Mouse (Mus musculus): ENCODE measurements around the gene Itgbl1. TPM values are rescaled to one million over a fixed set of nuclear protein-coding genes. Genes with fewer than 3 reads are reported as not detected.

Gene Itgbl1
- polyA plus RNA-seq, 1 experiment from 2014 or later: 0.15 TPM

- Histone ChIP-seq H3K27ac (ENCODE audit: low read length) (no peak overlapping the region), H3K36me3 (ENCODE audit: insufficient read depth, low read length) (no peaks in the 10 kb centered on the region), H3K9me3 (ENCODE audit: low read length) (no peaks in the 10 kb centered on the region), H3K9ac (replicated peaks; ENCODE audit: low read length) (no peak overlapping the region), H3K27me3 (ENCODE audit: insufficient read depth, low read length) (no peaks in the 10 kb centered on the region), H3K4me3 (ENCODE audit: low read length) (no peak overlapping the region), H3K4me1 (ENCODE audit: insufficient read depth, low read length) (no peaks in the 10 kb centered on the region), H3K4me2 (replicated peaks; ENCODE audit: low read depth, low read length) (no peak overlapping the region)
- WGBS: 89% methylated on average over 1 of the region's 1 CpGs
- no peak for ATAC-seq (ENCODE audit: low FRiP score, low TSS enrichment)
Measured at GRCm38 (mm10) chr14:123927903-123928302, 268.1 kb downstream of the Itgbl1 start.

DNA sequence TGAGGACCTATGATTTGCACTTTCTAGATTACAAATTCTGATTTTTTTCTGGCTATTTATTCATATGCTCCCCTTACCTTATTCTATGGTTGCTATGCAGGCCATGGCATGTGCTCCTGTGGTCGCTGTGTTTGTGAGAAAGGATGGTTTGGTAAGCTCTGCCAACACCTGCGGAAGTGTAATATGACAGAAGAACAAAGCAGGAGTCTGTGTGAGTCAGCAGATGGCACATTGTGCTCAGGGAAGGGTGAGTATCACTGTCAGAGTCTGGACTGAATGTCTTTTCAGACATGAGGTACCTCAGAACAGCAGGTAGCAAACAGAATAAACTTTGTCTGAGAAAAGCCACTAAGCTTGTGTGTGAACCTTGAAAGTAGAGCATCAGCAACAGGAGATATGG is 306.8 kb downstream of the Itgbl1 start:
- no peak overlapping the region for H3K27ac ChIP-seq (ENCODE audit: low read length)
- H3K9ac ChIP-seq (replicated peaks; ENCODE audit: low read length): no peak overlapping the region
- 77% methylated on average over 2 of the region's 2 CpGs for WGBS
- no peaks in the 10 kb centered on the region for H3K36me3 ChIP-seq (ENCODE audit: insufficient read depth, low read length)
- H3K9me3 ChIP-seq (ENCODE audit: low read length): no peaks in the 10 kb centered on the region
- no peak overlapping the region for H3K4me3 ChIP-seq (ENCODE audit: low read length)
- no peaks in the 10 kb centered on the region for H3K27me3 ChIP-seq (ENCODE audit: insufficient read depth, low read length)
- H3K4me1 ChIP-seq (ENCODE audit: insufficient read depth, low read length): no peaks in the 10 kb centered on the region
- H3K4me2 ChIP-seq (replicated peaks; ENCODE audit: low read depth, low read length): no peak overlapping the region
- ATAC-seq (ENCODE audit: low FRiP score, low TSS enrichment): no peak

- Histone ChIP-seq H3K27me3 (ENCODE audit: insufficient read depth, low read length) (no peaks in the 10 kb centered on the region), H3K4me3 (ENCODE audit: low read length) (no peak overlapping the region), H3K36me3 (ENCODE audit: insufficient read depth, low read length) (no peaks in the 10 kb centered on the region), H3K9me3 (ENCODE audit: low read length) (no peaks in the 10 kb centered on the region), H3K27ac (ENCODE audit: low read length) (no peak overlapping the region), H3K4me2 (replicated peaks; ENCODE audit: low read depth, low read length) (no peak overlapping the region), H3K4me1 (ENCODE audit: insufficient read depth, low read length) (no peaks in the 10 kb centered on the region), H3K9ac (replicated peaks; ENCODE audit: low read length) (no peak overlapping the region)
- ATAC-seq (ENCODE audit: low FRiP score, low TSS enrichment): no peak
- 76% methylated on average over 6 of the region's 6 CpGs for WGBS
Measured at GRCm38 (mm10) chr14:123967996-123968395, 308.2 kb downstream of the Itgbl1 start.

DNA sequence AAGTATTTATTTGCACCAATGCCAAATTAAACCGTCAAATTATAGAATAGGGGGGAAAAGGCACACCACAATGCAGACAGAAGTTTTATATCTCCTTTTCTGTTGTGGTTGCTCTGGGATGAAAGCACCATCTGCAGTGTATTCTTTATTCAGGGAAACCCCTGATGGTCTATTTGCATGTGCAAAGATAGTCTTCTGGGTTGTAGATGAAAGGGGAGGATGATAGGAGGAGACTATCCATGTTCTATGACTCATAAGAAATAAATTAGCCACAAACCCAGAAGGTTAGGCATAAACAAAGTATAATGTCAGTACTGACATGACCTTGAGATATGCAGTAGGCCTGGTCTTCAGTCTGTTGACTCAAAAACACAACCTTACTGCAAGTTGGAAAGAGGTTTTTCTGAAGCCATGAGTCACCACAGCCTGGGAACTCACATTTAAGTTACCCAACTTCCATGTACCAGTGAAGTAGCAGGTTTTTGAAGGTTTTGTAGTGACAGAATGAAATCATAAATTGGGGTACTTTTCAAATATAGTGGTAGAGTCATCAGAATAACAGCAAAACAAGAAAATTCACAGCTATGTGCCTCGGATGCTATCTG is 330.9 kb downstream of the Itgbl1 start:
- no peak overlapping the region for H3K4me2 ChIP-seq (replicated peaks; ENCODE audit: low read depth, low read length)
- H3K27me3 ChIP-seq (ENCODE audit: insufficient read depth, low read length): no peaks in the 10 kb centered on the region
- H3K4me1 ChIP-seq (ENCODE audit: insufficient read depth, low read length): no peaks in the 10 kb centered on the region
- no peaks in the 10 kb centered on the region for H3K9me3 ChIP-seq (ENCODE audit: low read length)
- H3K9ac ChIP-seq (replicated peaks; ENCODE audit: low read length): no peak overlapping the region
- no peak overlapping the region for H3K4me3 ChIP-seq (ENCODE audit: low read length)
- no peak for ATAC-seq (ENCODE audit: low FRiP score, low TSS enrichment)
- no peak overlapping the region for H3K27ac ChIP-seq (ENCODE audit: low read length)
- WGBS: 68% methylated on average over 2 of the region's 2 CpGs
- no peaks in the 10 kb centered on the region for H3K36me3 ChIP-seq (ENCODE audit: insufficient read depth, low read length)

Other genes with a start within 250 kb of the Itgbl1 start
- gene Nalcn, start 32.8 kb upstream of the Itgbl1 start, polyA plus RNA-seq (2015; fragmentation: Nextera tagmentation; extraction: Ambion mirVana): 0.24 and 0.27 TPM in 2 replicates

All from kidney, embryonic 16.5 days (tissue).